Mouse (Mus musculus) urinary bladder, postnatal 4 days (tissue): ENCODE measurements around the gene Gltp.

ENCODE experiments used
- DNase-seq, 2 experiments: peaks; one replicate each; pipeline ENCODE4 v3.0.0; 2021 to 2022; ENCODE audit warnings: low spot score in 2 of 2

The Gltp gene

GRCm38 (mm10) chr5:114690633-114691567 is at the start of gene Gltp:
Gene Gltp, minus strand, starts transcription at chr5:114690984.
- peak; percentile 91 to 93 for DNase-seq

GRCm38 (mm10) chr5:114738707-114739241 is 48.0 kb upstream of the Gltp start:
- no peak for DNase-seq

GRCm38 (mm10) chr5:114737090-114737887 is 46.5 kb upstream of the Gltp start:
- no peak for DNase-seq

GRCm38 (mm10) chr5:114733606-114734005 is 42.8 kb upstream of the Gltp start:
- no peak for DNase-seq

GRCm38 (mm10) chr5:114731969-114732368 is 41.2 kb upstream of the Gltp start:
- no peak for DNase-seq

- no peak for DNase-seq
Observed at GRCm38 (mm10) chr5:114731498-114731897, 40.7 kb upstream of the Gltp start.

- DNase-seq = no peak
Observed at GRCm38 (mm10) chr5:114730129-114730528, 39.3 kb upstream of the Gltp start.

GRCm38 (mm10) chr5:114728160-114728559 is 37.4 kb upstream of the Gltp start:
- DNase-seq = peak in 1 of 2 experiments; percentile 50

GRCm38 (mm10) chr5:114722846-114723245 is 32.1 kb upstream of the Gltp start:
- DNase-seq = no peak

- DNase-seq = no peak
Observed at GRCm38 (mm10) chr5:114721969-114722368, 31.2 kb upstream of the Gltp start.

GRCm38 (mm10) chr5:114720784-114721183 is 30.0 kb upstream of the Gltp start:
- DNase-seq = no peak

GRCm38 (mm10) chr5:114719928-114720270 is 29.1 kb upstream of the Gltp start:
- no peak for DNase-seq

- DNase-seq = no peak
Observed at GRCm38 (mm10) chr5:114719003-114719927, 28.5 kb upstream of the Gltp start.

GRCm38 (mm10) chr5:114718483-114718882 is 27.7 kb upstream of the Gltp start:
- no peak for DNase-seq

- no peak for DNase-seq
Observed at GRCm38 (mm10) chr5:114717937-114718336, 27.2 kb upstream of the Gltp start.

GRCm38 (mm10) chr5:114717292-114717691 is 26.5 kb upstream of the Gltp start:
- no peak for DNase-seq

- DNase-seq = no peak
Observed at GRCm38 (mm10) chr5:114714551-114714950, 23.8 kb upstream of the Gltp start.

GRCm38 (mm10) chr5:114709357-114709756 is 18.6 kb upstream of the Gltp start:
- DNase-seq = no peak

- DNase-seq = no peak
Observed at GRCm38 (mm10) chr5:114708491-114708890, 17.7 kb upstream of the Gltp start.

- peak; percentile 90 to 95 for DNase-seq
Observed at GRCm38 (mm10) chr5:114707265-114708068, 16.7 kb upstream of the Gltp start, which contains the start of gene Tchp. Gene Tchp, plus strand, starts transcription at chr5:114707760.
